Mouse (Mus musculus): ENCODE measurements around the gene Ccdc50.

- no peak for TF ChIP-seq CTCF (IDR thresholded peaks at IDR 0.05; ENCODE audit: low read depth)
- TF ChIP-seq EP300 (IDR thresholded peaks at IDR 0.05; ENCODE audit: low read depth) = no peak
These were observed 38.7 kb upstream of the Ccdc50 start for GRCm38 (mm10) chr16:27349878-27350532.
